In the genomic region with DNA sequence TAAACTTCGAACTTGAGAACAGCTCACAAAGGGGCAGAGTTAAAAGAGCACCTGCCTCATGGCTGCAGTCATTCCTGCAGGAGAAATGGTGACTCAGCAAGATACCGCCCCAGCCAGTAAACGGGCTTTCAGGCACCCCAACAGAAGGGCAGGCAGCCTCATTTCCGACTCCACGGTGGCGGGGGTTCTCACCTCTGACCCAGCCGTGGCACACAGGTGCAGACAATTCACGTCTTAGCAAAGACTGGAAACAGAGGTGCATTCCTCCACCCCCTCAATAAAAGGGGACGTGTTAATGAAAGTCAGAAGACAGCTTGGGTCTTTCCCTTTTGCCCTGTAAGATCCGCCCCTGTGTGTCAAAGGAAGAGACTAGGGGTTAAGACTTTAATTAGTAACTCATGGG, we compare ENCODE assay signal across 8 mouse cellular contexts.
DNase-seq lines count a peak whose midpoint lies in the region; ATAC-seq and TF ChIP-seq lines count a peak whose summit lies in the region.

No protein-coding gene starts in this region.

- 10% methylated on average over 10 of the region's 10 CpGs for WGBS in small intestine, adult 2 months

- intact Hi-C loops in left cerebral cortex, postnatal 4 days (cut with DNase I), result loop anchor here (10.0 kb wide), 1 partner anchor 701 kb away; no protein-coding TSS in a partner anchor
- intact Hi-C loops in left cerebral cortex, postnatal 25 days (cut with DNase I), result loop anchor here (10.0 kb wide), 1 partner anchor 311 kb away; no protein-coding TSS in a partner anchor

- peak; percentile 34; the same call in 1 of the 2 replicates for ATAC-seq in granulocyte monocyte progenitor cell, adult 5-6 weeks (replicated peaks; ENCODE audit: poor library complexity, severe bottlenecking)

- H3K27ac ChIP-seq in small intestine, adult 2 months (ENCODE audit: insufficient read depth, low read depth, low read length), result no peak overlapping the region

- peak overlapping the region; percentile 40 for H3K4me3 ChIP-seq in small intestine, adult 2 months (ENCODE audit: low read depth, low read length)

- TF ChIP-seq POLR2A in small intestine, adult 2 months (IDR thresholded peaks at IDR 0.05; ENCODE audit: low read depth, low read length), result no peak

- no peaks in the 10 kb centered on the region for H3K36me3 ChIP-seq in small intestine, adult 2 months (ENCODE audit: control insufficient read depth, insufficient read depth, low read length)

- H3K4me1 ChIP-seq in small intestine, adult 2 months (ENCODE audit: control insufficient read depth, insufficient read depth, insufficient read length, low read length), result no peaks in the 10 kb centered on the region; the same call in 1 of the 2 replicates

- H3K27me3 ChIP-seq in small intestine, adult 2 months (ENCODE audit: control insufficient read depth, insufficient read depth, low read length), result peaks cover under 1% of the 10 kb centered on the region; the same call in 1 of the 2 replicates

- DNase-seq in urinary bladder, postnatal 14 days (ENCODE audit: low spot score), result peak; percentile 30
- DNase-seq in urinary bladder, adult 2 months (ENCODE audit: low spot score), result no peak
- peak; percentile 63 for DNase-seq in kidney, postnatal 10 days
- DNase-seq in left cerebral cortex, postnatal 4 days, result no peak
- DNase-seq in layer of hippocampus, postnatal 14 days (ENCODE audit: low spot score in 2 of 2), result no peak
- DNase-seq in left cerebral cortex, postnatal 25 days (ENCODE audit: low spot score in 2 of 2), result no peak

- TF ChIP-seq CTCF in small intestine, adult 2 months (IDR thresholded peaks at IDR 0.05; ENCODE audit: extremely low read depth, insufficient read length, insufficient replicate concordance, low read depth, low read length), result no peak

Comparison
In these comparisons a context has a peak if more than half of its experiments do, and no peak if none do; other contexts are left out.
1. DNase-seq: peak in urinary bladder, postnatal 14 days (single experiment) and kidney, postnatal 10 days (single experiment); none in urinary bladder, adult 2 months (single experiment), left cerebral cortex, postnatal 4 days (single experiment), layer of hippocampus, postnatal 14 days (0 of 2) and left cerebral cortex, postnatal 25 days (0 of 2).